Mouse (Mus musculus) E14TG2a.4 (cell line): ENCODE data around the gene Stk33.

ENCODE experiments used
- H3K27me3 ChIP-seq: 2 replicates; pipeline ENCODE4 v1.6.1; 2014; ENCODE audit warnings: low read length, control low read depth; ENCODE audit not compliant: insufficient read depth
- H3K36me3 ChIP-seq: 2 replicates; pipeline ENCODE4 v1.6.1; 2014; ENCODE audit warnings: low read length, control low read depth; ENCODE audit not compliant: insufficient read depth
- H3K4me1 ChIP-seq: replicated peaks from 2 replicates; pipeline ENCODE4 v1.6.1; 2014; ENCODE audit warnings: low read depth, low read length, control low read depth
- H3K4me3 ChIP-seq: replicated peaks from 2 replicates; pipeline ENCODE4 v1.5.1; 2014; ENCODE audit warnings: mild to moderate bottlenecking, low read length
- H3K9me3 ChIP-seq: 2 replicates; pipeline ENCODE4 v1.6.1; 2014; ENCODE audit warnings: low read length, control low read depth
- CTCF ChIP-seq: conservative IDR thresholded peaks from 2 replicates; pipeline ENCODE4 v1.5.1; 2014; ENCODE audit warnings: low read length
- NANOG ChIP-seq: IDR thresholded peaks from 2 replicates; pipeline ENCODE4 v1.6.1; 2014; ENCODE audit warnings: borderline replicate concordance, low read length, mixed read lengths
- POU5F1 ChIP-seq: IDR thresholded peaks from 2 replicates; pipeline ENCODE4 v1.6.1; 2014; ENCODE audit warnings: low read length, borderline replicate concordance

The Stk33 gene

GRCm38 (mm10) chr7:109276622-109277021, 162.3 kb downstream of the Stk33 start:
- H3K9me3 ChIP-seq, result no peaks in the 10 kb centered on the region
- H3K27me3 ChIP-seq, result 0 out of 2 replicates have a peak, but pooled peaks cover 7% of the 10 kb centered on the region
- TF ChIP-seq POU5F1, result no peak
- TF ChIP-seq NANOG, result no peak
- TF ChIP-seq CTCF, result no peak
- no peaks in the 10 kb centered on the region for H3K36me3 ChIP-seq
- H3K4me3 ChIP-seq, result no peak overlapping the region
- H3K4me1 ChIP-seq, result peaks cover 12% of the 10 kb centered on the region

DNA sequence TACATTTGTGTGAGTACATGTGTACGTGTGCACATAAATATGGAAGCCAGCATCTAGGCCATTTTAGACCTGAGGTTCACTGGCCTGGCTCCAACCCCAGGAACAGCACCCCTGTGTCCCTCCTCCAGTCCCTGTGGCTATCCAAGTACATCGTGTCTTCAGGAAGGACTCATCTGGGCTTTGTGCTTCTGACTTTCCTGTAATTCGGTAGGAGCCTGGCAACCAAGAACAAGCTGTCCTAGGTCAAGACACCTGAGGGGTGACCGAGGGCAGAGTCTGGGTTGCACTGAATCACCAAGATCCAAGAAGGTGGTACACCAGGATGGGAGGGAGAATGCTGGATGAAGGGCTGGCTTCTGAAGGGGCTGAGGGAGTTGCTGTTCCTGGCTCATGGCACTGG, 163.0 kb downstream of the Stk33 start:
- TF ChIP-seq POU5F1 (no peak), CTCF (no peak), NANOG (no peak)
- 0 out of 2 replicates have a peak, but pooled peaks cover 7% of the 10 kb centered on the region for H3K27me3 ChIP-seq
- no peak overlapping the region for H3K4me3 ChIP-seq
- H3K9me3 ChIP-seq, result no peaks in the 10 kb centered on the region
- H3K36me3 ChIP-seq, result no peaks in the 10 kb centered on the region
- peaks cover 12% of the 10 kb centered on the region for H3K4me1 ChIP-seq

GRCm38 (mm10) chr7:109275151-109275550, 163.7 kb downstream of the Stk33 start:
- Histone ChIP-seq H3K36me3 (no peaks in the 10 kb centered on the region), H3K4me1 (peaks cover 12% of the 10 kb centered on the region), H3K4me3 (no peak overlapping the region), H3K9me3 (no peaks in the 10 kb centered on the region), H3K27me3 (0 out of 2 replicates have a peak, but pooled peaks cover 7% of the 10 kb centered on the region)
- no peak for TF ChIP-seq POU5F1
- no peak for TF ChIP-seq NANOG
- TF ChIP-seq CTCF, result no peak

GRCm38 (mm10) chr7:109274289-109274688, 164.6 kb downstream of the Stk33 start:
- no peaks in the 10 kb centered on the region for H3K9me3 ChIP-seq
- TF ChIP-seq NANOG (no peak), POU5F1 (no peak), CTCF (no peak)
- no peaks in the 10 kb centered on the region for H3K36me3 ChIP-seq
- H3K4me3 ChIP-seq, result no peak overlapping the region
- H3K4me1 ChIP-seq, result peaks cover 12% of the 10 kb centered on the region
- 0 out of 2 replicates have a peak, but pooled peaks cover 7% of the 10 kb centered on the region for H3K27me3 ChIP-seq

DNA sequence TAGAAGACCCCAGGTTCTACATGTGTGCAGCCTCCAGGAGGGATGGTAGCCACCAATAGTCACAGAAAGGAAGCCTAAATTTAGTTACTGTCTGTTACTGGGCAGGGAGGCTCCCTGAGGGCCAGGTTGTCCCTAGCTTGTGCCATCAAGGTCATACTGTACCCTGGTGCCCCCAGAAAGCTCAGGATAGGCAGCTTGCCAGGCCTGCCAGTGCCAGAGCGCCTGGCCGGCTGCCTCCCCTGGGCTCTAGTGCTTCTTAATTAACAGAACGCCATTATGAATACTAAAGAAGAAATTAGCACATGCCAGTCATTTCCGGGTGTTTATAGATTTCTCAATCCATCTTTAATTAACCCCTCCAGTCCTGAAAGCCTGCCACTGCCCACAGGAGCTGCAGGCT, 169.8 kb downstream of the Stk33 start:
- Histone ChIP-seq H3K27me3 (peaks cover 11% of the 10 kb centered on the region; the same call in 1 of the 2 replicates), H3K4me3 (no peak overlapping the region), H3K9me3 (no peaks in the 10 kb centered on the region), H3K4me1 (no peaks in the 10 kb centered on the region), H3K36me3 (no peaks in the 10 kb centered on the region)
- TF ChIP-seq CTCF, result no peak
- no peak for TF ChIP-seq NANOG
- no peak for TF ChIP-seq POU5F1

DNA sequence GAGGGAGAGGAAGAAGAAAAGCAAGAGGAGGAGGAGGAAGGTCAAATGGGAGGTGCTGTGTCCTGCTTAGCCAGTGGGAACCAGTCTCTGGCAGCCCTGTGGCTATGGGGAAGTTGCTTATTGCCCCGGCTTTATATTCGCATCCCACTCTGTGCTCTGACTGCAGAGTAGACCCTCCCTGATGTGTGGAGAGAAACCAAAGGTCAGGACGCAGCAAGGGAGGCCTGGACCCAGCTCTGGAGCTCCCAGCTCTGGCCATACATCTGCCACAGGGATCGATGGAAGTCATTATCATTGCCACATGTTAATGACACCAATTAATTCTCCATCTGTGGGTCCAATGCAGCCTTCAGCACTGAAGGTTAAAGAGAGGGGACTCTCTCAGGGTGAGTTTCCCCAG, 171.5 kb downstream of the Stk33 start:
- no peaks in the 10 kb centered on the region for H3K4me1 ChIP-seq
- TF ChIP-seq NANOG, result no peak
- no peak for TF ChIP-seq CTCF
- no peak for TF ChIP-seq POU5F1
- H3K9me3 ChIP-seq, result no peaks in the 10 kb centered on the region
- H3K4me3 ChIP-seq, result no peak overlapping the region
- H3K27me3 ChIP-seq, result peaks cover 5% of the 10 kb centered on the region; the same call in 1 of the 2 replicates
- H3K36me3 ChIP-seq, result no peaks in the 10 kb centered on the region

DNA sequence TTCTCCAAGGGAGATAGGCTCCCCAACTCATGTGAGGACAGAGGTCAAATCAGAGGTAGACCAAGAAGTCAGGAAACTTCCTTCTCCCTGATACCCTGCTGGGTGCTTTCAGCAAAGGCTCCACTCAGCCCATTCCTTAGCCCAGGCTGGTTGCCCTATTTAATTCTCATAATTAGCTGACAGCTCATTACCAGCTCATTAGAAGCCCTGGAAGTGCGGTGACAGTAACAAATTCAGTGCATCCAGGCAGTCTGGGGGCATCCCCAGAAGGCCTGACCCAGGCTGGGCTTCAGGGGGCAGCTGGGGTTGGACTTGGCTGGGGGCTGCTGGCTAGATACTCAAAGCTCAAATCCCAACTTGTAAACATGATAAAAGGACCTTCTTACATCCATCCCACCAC, 172.7 kb downstream of the Stk33 start:
- H3K4me3 ChIP-seq, result no peak overlapping the region
- no peaks in the 10 kb centered on the region for H3K4me1 ChIP-seq
- no peaks in the 10 kb centered on the region for H3K36me3 ChIP-seq
- no peak for TF ChIP-seq CTCF
- TF ChIP-seq POU5F1, result no peak
- no peak for TF ChIP-seq NANOG
- no peaks in the 10 kb centered on the region for H3K9me3 ChIP-seq
- H3K27me3 ChIP-seq, result peaks cover 7% of the 10 kb centered on the region

- no peak overlapping the region for H3K4me3 ChIP-seq
- no peaks in the 10 kb centered on the region for H3K4me1 ChIP-seq
- TF ChIP-seq NANOG (no peak), POU5F1 (no peak), CTCF (no peak)
- no peaks in the 10 kb centered on the region for H3K36me3 ChIP-seq
- H3K9me3 ChIP-seq, result no peaks in the 10 kb centered on the region
- peaks cover 10% of the 10 kb centered on the region for H3K27me3 ChIP-seq
Measured at GRCm38 (mm10) chr7:109265606-109266005, 173.3 kb downstream of the Stk33 start.

DNA sequence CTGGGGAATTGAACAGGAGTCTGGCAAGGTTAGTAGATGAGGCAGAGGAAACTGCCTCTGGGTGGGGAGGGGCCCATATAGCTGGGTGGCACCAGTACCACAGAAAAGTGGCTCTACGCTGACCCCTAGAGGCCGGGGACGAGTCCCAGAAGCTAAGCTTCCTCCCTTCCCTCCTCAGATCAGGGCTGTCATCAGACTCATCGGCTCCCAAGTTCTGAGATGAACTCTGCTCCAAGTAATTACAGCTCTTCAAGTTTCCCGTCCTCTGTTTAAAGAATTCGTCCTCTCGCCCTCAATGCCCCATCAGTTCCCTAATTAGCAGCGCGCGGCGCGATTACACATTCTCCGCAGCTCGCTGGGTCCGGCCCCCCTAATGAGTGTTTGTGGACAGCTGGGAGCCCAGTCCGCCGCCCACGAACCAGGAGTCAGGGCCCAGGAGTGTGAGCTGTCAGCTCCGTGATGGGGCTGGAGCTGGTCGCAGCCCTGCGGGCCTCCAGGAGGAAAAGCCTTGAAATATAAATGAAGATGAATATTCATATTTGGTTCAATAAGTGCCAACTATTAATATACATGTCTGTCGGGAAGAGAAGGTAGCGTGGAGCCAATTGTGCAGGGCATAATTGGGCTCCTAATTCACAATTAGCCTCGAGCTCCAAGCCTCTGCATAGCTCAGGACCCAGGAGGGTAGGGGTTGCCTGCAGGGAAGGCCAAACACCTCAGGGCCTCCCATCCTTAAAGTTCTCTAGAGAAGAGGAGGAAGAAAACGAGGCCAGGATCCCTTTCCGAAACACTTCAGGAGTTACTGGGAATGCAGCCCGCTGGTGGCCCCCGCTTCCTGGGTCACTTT, 183.2 kb downstream of the Stk33 start:
- Histone ChIP-seq H3K4me1 (peaks cover 11% of the 10 kb centered on the region), H3K9me3 (no peaks in the 10 kb centered on the region)
- TF ChIP-seq CTCF (peak; percentile 58), POU5F1 (no peak), NANOG (no peak)

More for the DNA sequence above, 183.2 kb downstream of the Stk33 start:
- Histone ChIP-seq H3K4me3 (peak overlapping the region; percentile 46; the same call in 1 of the 2 replicates), H3K27me3 (peaks cover 17% of the 10 kb centered on the region), H3K36me3 (no peaks in the 10 kb centered on the region)
